Mouse (Mus musculus): ENCODE data around the gene Slc6a13.
A peak's percentile ranks its signal among the peaks of the same experiment; 100 is the strongest.

Gene Slc6a13

DNA sequence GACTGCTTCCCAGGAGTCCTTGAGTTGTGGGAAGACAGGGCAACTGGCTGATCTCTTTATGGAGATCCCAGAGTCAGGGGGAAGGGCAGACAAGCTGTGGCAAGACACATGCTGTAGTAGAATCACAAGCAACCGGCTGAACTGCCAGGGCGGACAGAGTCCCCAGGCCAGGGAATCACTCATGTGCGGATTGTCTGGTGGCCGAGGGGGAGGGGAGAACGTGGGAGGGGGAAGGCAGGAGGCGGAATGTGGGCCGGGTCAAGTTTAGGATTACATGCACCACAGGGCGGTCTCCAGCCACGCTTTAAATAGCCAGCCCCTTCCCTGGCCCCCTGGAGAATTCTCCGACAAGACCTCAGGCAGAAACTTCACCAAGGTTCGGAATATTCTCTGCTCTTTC lies at the start of gene Slc6a13:
Gene Slc6a13, plus strand, starts transcription at position 274 of the 400 bp plus-strand sequence.
- DNase-seq = peak; percentile 81 to 84

DNA sequence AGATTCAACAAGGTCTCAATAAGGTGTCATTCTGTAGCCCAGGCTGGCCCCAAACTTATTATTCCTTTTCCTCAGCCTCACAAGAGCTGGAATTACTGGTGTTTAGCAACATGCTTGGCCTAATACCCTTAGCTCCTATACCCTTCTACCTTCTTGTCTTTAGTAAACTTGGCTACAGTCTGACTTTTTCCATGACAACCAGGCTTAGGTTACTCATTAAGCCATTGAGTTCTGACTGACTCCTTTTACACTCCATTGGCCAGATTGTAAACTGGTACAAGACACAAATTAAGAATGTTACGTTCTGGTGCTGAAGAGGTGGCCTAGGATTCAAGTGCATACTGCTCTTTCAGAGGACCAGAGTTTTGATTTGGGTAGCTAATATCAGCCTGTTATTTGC lies 49.6 kb upstream of the Slc6a13 start:
- peak in 1 of 2 experiments; percentile 74 for DNase-seq

DNA sequence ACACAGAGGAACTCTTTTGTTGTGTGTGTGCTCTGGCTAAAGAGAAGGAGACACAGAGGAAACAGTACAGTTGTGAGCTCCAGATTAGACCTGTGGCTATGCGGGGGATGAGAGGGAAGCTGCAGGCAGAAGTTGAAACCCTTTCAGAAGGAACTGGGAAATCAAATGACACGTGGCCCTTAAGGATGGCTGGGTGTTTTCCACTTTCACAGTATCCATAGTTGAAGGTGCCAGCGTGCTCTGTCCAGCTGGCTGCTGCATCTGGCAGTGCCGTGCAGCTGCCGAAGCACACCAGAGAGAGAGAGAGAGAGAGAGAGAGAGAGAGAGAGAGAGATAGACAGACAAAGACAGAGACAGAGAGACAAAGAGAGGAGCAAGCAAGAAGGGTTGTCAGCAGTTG lies 48.8 kb upstream of the Slc6a13 start:
- no peak for DNase-seq

DNA sequence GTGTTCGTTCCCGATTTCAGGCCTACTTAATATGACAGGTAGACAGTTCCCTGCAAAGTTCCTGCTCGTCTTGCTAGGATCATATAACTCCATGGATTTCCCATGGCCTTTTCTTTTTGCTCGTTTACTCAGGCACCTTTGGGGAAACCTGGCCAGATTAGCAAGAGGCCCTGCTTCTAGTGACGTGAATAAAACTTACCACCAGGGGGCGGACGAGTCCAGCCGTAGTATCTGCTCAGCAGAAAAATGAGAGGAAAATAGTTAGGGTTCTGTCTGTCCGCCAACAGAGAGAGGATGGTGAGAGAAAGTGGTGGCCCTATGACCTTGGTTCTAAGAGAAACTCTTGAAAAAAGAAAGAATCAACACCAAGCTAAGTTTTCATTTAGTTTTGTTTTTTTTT lies 39.5 kb upstream of the Slc6a13 start:
- DNase-seq = peak; percentile 79 to 91

DNA sequence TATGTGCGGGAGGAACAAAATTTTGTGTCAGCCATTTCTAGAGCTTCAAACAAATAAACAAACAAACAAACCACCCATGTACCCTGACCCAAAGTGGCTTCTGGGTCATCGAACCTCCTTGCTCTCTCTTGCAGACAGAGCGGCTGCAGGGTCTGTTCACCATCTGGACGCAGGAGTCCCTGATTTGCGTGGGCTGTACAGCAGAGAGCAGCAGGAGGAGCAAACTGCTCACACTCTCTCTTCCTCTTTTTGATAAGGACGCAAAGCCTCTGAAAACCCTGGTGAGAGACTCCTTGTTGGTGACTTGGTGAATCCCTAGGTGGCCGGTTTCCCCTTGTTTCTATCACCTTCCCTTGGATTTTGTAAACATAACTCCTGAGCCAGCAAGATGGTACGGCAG lies 38.8 kb upstream of the Slc6a13 start:
- no peak for DNase-seq

DNA sequence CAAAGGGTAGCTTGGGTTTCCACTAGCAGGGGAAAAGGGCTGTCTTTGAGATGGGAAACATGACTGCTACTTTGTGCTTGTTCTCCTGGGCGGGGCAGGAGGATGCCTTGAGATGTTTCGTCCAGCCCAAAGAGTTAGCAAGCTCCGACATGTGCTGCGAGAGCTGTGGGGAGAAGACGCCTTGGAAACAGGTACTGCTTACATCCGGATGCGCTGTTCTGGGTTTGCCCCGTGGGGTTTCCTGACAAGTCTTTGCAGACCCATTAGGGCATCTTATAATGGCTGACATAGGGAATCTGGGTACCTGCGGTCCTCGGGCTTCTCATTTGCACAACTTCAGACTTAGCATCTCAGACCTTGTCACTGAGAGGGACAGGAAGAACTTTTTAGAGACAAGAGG lies 38.0 kb upstream of the Slc6a13 start:
- DNase-seq = no peak

DNA sequence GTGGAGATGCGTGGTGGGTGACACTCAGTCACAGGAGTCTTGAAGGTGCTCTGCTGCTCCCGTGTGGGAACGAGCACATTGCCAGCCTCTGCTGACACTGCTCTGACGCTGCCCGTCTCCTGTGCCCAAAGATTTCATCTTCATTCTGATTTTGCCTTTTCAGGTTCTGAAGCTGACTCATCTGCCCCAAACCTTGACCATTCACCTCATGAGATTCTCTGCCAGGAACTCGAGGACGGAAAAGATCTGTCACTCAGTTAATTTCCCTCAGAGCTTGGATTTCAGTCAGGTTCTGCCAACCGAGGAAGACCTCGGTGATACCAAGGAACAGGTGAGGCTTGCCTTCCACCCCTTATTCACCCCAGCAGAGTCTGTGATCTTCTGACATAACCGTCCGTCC lies 37.5 kb upstream of the Slc6a13 start:
- DNase-seq = no peak

DNA sequence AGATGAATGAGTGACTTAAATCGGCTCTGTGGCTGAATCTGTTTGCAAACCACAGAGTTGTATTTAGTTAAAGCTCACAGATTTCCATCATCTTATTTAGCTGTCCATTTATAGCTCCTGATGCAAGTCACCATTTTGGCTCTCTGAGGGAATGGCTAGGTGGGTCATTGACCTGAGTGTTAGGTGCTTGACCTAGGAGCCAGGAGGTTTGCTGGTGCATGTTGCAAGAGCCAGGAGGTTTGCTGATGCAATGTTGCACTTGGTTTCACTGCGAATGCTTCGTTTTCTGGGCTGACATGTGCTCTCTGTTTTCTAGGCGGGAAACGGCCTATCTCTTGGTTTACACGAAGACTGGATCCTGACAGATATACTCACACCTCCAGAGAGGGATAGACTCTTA lies 29.9 kb upstream of the Slc6a13 start:
- DNase-seq = no peak

DNA sequence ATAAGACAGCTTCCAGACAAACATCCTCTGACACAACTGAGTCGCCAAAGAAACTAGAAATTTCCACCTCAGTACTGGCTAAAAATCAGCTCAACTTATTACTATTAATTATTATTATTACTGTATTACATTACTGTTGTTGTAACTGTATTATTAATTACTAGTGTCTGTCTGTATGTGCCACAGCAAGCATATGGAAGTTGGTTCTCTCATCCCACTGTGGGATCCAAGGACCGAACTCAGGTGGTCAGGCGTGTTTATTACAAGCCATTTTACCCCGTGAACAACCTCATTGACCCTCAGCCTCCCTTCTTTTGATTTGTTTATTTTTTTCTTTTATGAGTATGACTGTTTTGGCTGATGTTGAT lies 28.3 kb upstream of the Slc6a13 start:
- DNase-seq = no peak

DNA sequence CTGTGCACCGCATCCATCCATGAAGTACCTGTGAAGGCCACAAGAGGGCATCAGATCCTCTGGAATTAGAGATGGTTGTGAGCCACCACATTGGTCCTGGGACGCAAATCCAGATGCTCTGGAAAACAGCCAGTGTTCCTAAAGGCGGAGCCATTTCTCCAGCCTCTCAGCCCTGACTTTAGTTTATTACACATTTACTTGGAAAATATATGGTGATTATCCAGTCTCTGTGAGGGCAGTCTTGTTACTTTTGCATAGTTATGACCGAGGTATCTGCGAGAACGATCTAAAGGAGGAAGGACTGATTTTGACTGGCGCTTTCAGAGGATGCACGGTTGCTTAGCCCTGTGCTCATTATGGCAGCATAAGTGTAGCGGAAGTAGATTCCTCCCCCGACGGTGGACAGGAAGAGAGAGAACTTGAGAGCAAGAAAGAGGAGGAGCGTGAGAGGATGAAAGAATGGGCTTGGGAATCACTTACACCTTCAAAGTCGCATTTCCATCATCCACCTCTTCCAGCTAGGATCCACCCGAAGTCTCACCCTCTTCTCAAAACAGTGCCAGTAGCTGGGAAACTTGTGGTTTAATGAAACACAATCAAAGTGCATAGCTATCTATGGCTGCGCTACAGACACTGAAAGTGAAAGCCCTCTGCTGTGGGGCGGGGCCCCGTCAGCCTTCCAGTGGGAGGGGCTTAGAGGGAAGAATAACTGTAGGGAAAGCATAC lies 27.8 kb upstream of the Slc6a13 start:
- peak; percentile 88 to 92 for DNase-seq

DNA sequence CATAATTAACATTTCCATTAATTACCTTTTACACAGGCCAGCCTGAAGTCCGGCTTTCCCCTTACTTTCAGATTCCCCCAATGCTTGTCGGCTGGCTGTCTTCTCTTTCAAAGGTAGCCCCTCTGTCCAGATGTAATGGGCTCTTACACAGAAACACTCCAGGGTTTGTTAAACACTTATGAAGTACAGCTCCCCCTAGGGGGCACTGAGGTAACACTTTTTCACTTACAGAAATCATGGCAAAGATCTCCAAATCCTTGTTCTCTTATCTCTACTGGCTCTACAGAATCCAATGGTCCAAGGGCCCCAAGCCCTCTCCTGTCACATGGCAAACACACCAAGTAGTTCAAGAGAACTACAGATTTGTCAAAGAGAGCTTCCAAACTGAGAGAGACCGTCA lies 25.7 kb upstream of the Slc6a13 start:
- DNase-seq = peak; percentile 64 to 76

DNA sequence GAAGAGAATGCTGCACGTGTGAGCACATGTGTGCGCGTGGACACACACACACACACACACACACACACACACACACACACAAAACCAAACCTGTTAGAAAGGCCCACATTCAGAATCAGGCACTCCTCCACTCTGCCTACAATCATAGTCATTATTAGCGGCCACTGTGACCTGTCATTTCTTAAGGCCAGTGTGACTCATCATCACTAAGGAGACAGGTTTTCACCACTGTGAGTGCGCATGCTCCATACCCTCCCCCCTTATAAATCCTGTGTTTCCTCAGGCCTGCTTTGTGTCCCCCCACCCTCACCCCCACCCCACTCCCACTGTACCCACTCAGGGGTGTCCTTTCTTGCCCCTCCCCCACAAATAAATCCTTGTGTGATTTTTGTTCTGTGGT lies 15.9 kb upstream of the Slc6a13 start:
- no peak for DNase-seq

DNA sequence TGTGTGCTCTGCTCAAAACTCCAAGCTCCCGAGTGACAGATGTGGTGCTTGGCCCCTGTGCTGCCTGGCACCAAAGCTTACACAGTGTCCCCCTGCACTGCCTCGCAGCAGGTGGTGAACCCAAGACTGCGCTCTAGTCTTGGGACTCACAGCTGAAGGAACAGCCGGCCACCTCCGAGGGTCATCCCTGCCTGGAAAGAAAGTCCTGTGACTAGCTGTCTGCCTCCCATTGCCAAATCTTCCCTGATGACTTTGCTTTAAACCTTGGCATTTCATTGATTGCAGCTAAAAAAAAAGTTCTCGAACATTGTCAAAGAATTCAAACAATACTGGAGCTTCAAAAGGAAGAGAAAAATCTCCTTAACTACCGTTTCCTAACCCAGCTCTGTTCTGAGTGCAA lies 710 bp upstream of the Slc6a13 start:
- peak in 1 of 2 experiments; percentile 13 for DNase-seq

DNA sequence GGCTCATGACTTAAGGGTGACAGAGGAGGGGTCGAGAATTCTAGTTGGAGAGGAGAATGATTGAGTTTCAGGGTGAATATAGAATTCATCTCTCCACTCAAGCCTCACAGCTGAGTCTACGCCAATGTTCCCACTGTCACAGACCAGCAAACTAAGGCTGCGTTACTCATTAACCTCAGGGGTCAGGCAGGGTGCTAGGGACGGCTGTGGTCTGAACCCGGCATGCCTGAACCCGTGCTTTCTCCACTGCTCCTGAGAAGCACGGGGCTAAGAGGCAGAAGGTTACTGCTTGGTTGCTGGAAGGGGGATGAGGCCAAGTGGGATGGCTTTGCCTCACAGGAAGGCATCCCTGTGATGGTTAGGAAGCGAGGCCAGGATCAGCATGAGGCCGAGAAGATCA lies 477 bp downstream of the Slc6a13 start:
- peak; percentile 81 to 89 for DNase-seq

DNA sequence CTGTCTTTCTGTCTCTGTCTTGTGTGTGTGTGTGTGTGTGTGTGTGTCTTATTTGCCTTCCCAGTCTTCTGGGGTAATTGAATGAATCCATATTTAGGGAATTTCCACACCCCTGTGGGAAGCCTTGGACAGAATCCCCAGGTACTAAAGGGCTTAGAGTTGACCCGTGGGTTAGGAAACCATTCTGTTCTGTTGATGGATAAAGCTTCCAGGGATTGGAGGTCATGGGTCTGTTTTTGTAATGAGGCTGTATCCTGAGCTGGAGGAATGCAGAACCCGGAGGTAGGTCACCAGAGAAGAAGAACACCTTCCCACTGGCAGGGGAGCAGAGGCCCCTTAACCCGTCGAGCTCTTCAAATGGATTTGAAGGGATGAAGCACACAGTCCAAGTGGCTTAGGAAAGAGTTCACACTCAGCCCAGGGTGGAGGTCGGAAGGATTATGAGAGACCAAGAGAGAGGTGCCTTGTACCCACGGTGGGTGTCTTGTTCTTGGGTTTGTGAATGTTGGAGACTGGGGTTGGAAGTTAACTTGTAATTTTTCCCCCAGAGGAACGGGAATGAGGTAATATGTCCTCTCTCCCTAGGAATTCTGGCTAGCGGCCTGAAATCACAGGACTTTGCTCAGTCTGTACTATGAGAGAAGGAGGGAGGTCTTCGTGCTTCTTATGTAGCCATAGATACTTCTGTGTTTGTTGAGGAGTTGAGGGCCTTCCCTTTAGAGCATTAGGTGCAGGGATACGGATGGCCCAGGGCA lies 3.6 kb downstream of the Slc6a13 start:
- DNase-seq = peak; percentile 78 to 83

DNA sequence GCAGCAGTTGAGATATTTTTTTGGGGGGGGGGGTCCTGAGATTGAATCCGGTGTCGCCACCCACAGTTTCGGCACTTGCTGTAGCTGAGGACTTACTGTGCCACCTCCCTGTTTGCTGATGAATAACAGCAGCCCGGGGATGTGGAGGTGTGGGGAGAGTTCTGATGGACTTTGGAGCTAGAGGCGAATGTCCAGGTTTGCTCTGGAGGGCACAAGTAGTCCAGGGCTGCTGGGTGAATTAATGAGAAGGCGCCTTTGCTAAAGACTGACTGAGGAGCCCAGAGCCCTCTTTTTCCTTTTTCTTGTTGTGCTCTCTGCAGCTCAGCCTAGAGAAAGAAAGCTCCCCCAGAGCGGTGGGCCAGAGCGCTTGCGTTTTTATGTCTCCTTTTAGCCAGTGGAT lies 4.6 kb downstream of the Slc6a13 start:
- DNase-seq = peak; percentile 82 to 86

DNA sequence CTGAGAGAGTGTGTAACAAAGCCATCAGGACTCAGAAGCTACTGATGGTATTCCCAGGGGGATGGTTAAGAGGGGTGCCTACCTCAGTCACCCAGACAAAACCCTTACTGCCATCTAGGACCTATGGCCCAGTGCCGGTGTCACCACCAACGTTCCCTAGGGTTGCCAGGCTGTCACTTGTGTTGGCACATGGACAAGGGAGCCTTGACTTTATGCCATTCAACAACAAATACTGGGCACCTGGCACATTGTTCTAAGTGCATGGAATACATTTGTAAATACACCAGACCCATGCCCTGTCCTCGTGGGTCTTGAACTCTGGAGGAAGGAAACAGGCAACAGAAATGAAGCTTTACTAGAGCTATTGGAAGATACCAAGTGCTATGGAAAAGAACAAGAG lies 5.5 kb downstream of the Slc6a13 start:
- DNase-seq = peak in 1 of 2 experiments; percentile 32

DNA sequence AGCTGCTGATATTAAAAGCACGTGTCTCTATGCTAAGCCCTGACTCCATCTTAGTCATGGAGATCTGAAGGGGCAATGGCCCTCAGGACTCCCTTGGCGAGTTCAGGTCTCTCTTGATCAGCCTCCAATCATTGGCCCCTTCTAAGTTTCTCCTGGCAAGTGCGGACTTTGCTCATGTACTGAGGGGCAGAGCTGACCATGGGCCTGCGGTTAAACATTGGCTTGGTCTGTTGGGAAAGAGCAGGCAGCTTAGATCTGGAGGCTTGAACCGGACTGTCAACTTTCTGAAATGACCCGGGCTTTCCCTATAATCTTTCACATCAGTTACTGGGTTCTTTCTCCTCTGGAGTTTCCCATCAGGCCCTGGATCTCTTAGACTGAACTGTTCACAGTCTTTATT lies 11.0 kb downstream of the Slc6a13 start:
- peak; percentile 76 to 88 for DNase-seq

DNA sequence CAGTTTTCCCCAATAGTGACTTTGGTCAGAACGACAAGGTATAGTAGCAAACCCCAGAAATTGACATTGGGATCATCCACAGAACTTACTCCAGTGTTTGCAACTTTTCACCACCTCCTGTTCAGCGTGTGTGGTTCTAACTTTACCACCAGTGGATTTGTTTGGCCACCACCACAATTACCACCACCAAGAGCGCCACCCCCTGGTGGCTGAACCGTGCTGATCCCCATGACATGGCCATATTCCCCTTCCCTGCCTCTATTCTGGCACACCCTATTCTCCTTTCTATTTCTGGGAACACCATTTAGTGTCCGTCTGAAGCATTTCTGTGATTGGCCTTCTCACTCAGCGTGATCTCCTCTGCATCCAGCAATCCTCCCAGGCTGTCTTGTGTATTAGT lies 19.1 kb downstream of the Slc6a13 start:
- peak in 1 of 2 experiments; percentile 66 for DNase-seq

DNA sequence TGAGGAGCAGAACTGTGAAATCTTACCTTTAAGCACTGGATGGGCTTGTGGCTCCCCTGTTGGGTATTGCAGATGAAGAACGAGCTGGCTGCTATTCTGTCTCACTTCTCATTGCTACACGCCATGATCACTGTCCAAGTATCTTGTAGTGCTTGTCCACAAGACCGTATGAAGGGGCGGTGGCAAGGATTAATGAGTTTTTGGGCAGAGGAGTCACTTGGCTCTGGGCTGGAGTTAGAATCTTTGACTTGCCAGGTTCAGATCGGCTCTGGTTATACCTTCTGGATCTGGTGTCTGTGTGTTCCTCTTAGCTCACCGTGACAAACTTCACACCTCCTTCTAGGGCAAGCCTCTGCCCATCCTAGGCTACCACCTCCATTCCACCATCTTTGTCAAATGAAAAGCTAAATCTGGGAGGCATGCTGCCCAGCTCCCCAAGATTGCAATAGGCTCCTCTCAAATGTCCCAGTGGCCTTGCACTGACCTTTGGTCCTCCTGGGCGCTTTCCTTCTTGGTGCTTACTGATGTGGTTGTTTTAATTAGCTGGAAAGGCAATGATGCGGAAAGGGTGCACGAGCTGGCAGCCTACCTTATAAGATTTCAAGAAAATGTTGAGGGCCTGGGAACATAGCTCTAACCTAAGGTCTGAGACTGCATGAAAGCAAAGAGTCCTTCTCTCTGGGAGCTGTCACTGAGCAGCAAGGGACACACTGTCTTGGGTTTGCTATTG lies 22.5 kb downstream of the Slc6a13 start:
- DNase-seq = peak; percentile 78 to 83

DNA sequence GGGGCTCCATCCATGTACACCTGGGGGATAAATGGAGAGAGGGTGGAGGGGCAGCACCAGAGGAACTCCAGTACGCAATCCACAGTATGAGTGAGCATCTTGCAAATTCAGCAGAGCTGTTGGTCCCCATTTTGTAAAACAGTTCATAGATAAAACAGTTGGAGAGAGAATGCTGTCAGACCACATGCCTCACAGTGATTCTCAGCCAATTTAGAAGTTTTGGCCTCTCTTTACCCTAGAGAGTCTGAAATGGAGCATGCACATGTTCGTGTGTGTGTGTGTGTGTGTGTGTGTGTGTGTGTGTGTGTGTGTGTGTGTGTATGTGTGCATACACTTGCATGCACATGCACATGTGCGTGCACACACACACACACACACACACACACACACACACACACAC lies 25.3 kb downstream of the Slc6a13 start:
- no peak for DNase-seq

DNA sequence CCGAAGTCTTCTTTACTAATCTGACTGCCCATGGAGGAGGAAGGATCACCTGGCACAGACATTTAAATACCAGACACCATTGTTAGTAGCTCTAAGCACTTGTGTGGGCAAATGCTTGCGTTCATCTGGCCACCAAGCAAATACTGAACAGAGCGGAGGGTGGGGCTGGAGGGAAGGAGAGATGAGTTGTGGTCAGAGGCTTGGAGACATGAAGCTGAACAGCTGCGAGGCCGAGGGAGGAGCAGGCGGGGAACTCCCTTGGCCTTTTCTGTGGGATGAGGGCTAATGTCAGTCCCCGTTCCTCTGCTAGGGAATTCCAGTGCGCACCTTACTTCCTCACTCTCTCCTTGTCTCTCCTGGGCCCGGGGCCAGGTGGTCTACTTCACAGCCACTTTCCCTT lies 25.7 kb downstream of the Slc6a13 start:
- DNase-seq = no peak

DNA sequence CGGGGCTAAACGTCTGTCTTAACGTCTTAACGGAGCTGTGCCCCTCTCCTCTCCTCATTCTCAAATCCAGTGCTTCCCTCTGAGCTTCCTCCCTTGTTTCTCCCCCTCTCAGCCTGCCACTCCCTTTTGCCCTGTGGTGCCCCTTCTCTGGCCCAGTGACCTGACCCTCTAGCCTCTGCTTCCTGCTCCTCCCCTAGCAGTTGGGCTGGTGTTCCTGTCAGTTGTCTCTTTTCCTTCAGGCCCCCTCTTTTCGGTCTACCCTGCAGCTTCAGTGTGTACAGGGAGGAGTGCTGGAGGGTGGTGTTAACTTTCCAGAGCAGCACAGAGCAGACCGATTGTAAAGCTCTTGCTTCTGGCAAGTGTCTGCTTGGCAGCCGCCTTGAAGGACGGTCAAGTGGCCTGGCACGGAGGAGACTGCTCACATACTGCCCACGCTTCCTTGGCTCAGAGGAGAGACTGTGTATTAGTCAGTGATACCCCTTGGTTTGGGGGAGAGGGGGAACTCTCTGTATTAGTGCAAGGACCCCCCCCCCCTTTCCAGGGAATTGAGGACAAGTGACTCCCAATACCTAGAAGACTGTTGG lies 26.6 kb downstream of the Slc6a13 start:
- DNase-seq = peak in 1 of 2 experiments; percentile 21
